Mouse (Mus musculus) hindbrain, embryonic 16.5 days (tissue): ENCODE measurements around the gene Olfr547. TPM values are rescaled to one million over a fixed set of nuclear protein-coding genes. Genes with fewer than 3 reads are reported as not detected.

Experiments used
- polyA plus RNA-seq: library from polyadenylated mRNA; unstranded; fragments of >200 nt; fragmentation: Nextera tagmentation; extraction: Ambion mirVana; gene quantifications from 2 replicates; pipeline ENCODE4 v1.2.1, GENCODE M21; 2015

The Olfr547 gene
- polyA plus RNA-seq, 1 experiment from 2014 or later: not detected

Other genes with a start within 250 kb of the Olfr547 start
- gene Rrm1, start 93.1 kb upstream of the Olfr547 start, polyA plus RNA-seq: 48.8 and 55.7 TPM in 2 replicates
- 0.66 and 0.71 TPM in 2 replicates for gene Olfr543, start 53.1 kb upstream of the Olfr547 start, polyA plus RNA-seq
- gene Olfr544, start 46.4 kb upstream of the Olfr547 start, polyA plus RNA-seq: 0.05 and 0.14 TPM in 2 replicates
- gene Olfr545, start 35.2 kb upstream of the Olfr547 start, polyA plus RNA-seq: 0.24 and 0.45 TPM in 2 replicates
- not detected in 2 replicates for gene Olfr548-ps1, start 6.1 kb downstream of the Olfr547 start, polyA plus RNA-seq
- not detected in 2 replicates for gene Olfr549, start 15.1 kb downstream of the Olfr547 start, polyA plus RNA-seq
- 0.09 and 0.26 TPM in 2 replicates for gene Trim21, start 30.7 kb downstream of the Olfr547 start, polyA plus RNA-seq
- 0.04 TPM in 1 of 2 replicates, not detected in the other for gene Olfr550, start 36.7 kb downstream of the Olfr547 start, polyA plus RNA-seq
- gene Olfr551, start 57.1 kb downstream of the Olfr547 start, polyA plus RNA-seq: not detected in 2 replicates
- not detected in 2 replicates for gene Olfr552, start 63.0 kb downstream of the Olfr547 start, polyA plus RNA-seq
- not detected in 2 replicates for gene Olfr553, start 83.5 kb downstream of the Olfr547 start, polyA plus RNA-seq
- not detected in 2 replicates for gene Olfr554, start 103.7 kb downstream of the Olfr547 start, polyA plus RNA-seq
- gene Olfr555, start 124.1 kb downstream of the Olfr547 start, polyA plus RNA-seq: not detected in 2 replicates
- not detected in 2 replicates for gene Olfr556, start 130.2 kb downstream of the Olfr547 start, polyA plus RNA-seq
- gene Trim68, start 152.6 kb downstream of the Olfr547 start, polyA plus RNA-seq: 6.5 and 9.7 TPM in 2 replicates
- gene Olfr557, start 161.2 kb downstream of the Olfr547 start, polyA plus RNA-seq: not detected in 2 replicates
- 0.16 and 0.22 TPM in 2 replicates for gene Olfr558, start 167.5 kb downstream of the Olfr547 start, polyA plus RNA-seq
- gene Olfr33, start 184.3 kb downstream of the Olfr547 start, polyA plus RNA-seq: not detected in 2 replicates
- not detected in 2 replicates for gene Olfr559, start 192.7 kb downstream of the Olfr547 start, polyA plus RNA-seq
- not detected in 2 replicates for gene Olfr560, start 224.6 kb downstream of the Olfr547 start, polyA plus RNA-seq
- 0.10 and 0.11 TPM in 2 replicates for gene Olfr78, start 224.7 kb downstream of the Olfr547 start, polyA plus RNA-seq
- not detected in 2 replicates for gene Olfr561, start 236.5 kb downstream of the Olfr547 start, polyA plus RNA-seq